Mouse (Mus musculus) heart, postnatal 0 days (tissue): ENCODE measurements at regions not wholly inside any gene's neighbourhood (a gene's known extent, or its start where the extent isn't known, plus 50 kb on each side); places are given as distances from the start of the nearest gene placed in this dataset.
"Not testable (repeated sequence)": the region's sequence is repeated elsewhere in the genome, so short reads cannot be mapped to it uniquely, and the experiment has no call there.

ENCODE experiments used
- ATAC-seq: fragments of 200-750 bp; cut with Nextera tagmentation; 2 replicates; pipeline ENCODE4 v1.8.0; 2017; ENCODE audit warnings: low read depth, moderate number of reproducible peaks, moderate library complexity; ENCODE audit not compliant: insufficient read depth
- DNase-seq: peaks from one replicate; pipeline ENCODE4 v3.0.0-alpha.2; 2016; ENCODE audit warnings: low spot score
- H3K27ac ChIP-seq: fragments of 300-500 bp; sonication (generic); 2 replicates; pipeline ENCODE4 v1.5.1; 2014; ENCODE audit warnings: low read depth, mild to moderate bottlenecking
- H3K27me3 ChIP-seq: fragments of 300-500 bp; sonication (generic); 2 replicates; pipeline ENCODE4 v1.6.1; 2014; ENCODE audit warnings: low read length, mixed read lengths; ENCODE audit not compliant: control insufficient read depth, insufficient read depth
- H3K36me3 ChIP-seq: fragments of 300-500 bp; sonication (generic); replicated peaks from 2 replicates; pipeline ENCODE4 v1.6.1; 2014; ENCODE audit warnings: low read length, mixed read lengths; ENCODE audit not compliant: control insufficient read depth, insufficient read depth
- H3K4me1 ChIP-seq: fragments of 300-500 bp; sonication (generic); 2 replicates; pipeline ENCODE4 v1.6.1; 2014; ENCODE audit warnings: antibody characterized with exemption; ENCODE audit not compliant: control insufficient read depth, insufficient read depth
- H3K4me2 ChIP-seq: fragments of 300-500 bp; sonication (generic); 2 replicates; pipeline ENCODE4 v1.6.1; 2014; ENCODE audit warnings: low read depth, mild to moderate bottlenecking, low read length, moderate library complexity
- H3K4me3 ChIP-seq: fragments of 300-500 bp; sonication (generic); 2 replicates; pipeline ENCODE4 v1.5.1; 2014; ENCODE audit warnings: low read depth, low read length
- H3K9ac ChIP-seq: fragments of 300-500 bp; sonication (generic); replicated peaks from 2 replicates; pipeline ENCODE4 v1.6.1; 2014; ENCODE audit warnings: low read depth, low read length, mixed read lengths
- H3K9me3 ChIP-seq: fragments of 300-500 bp; sonication (generic); replicated peaks from 2 replicates; pipeline ENCODE4 v1.6.1; 2016; ENCODE audit warnings: low read length; ENCODE audit not compliant: control insufficient read depth
- CTCF ChIP-seq: IDR thresholded peaks from 2 replicates; pipeline ENCODE4 v1.5.1; 2016; ENCODE audit warnings: antibody characterized with exemption, control low read depth, low read depth
- EP300 ChIP-seq: IDR thresholded peaks from 2 replicates; pipeline ENCODE4 v1.6.1; 2016; ENCODE audit warnings: antibody characterized with exemption, low read depth
- whole genome bisulfite sequencing: fragments of 180-500 bp; shearing (Covaris S2); extraction: QIAGEN DNeasy Blood & Tissue Kit; methylation state at CpG from one replicate; pipeline ENCODE4 v1.1.7; 2014; 5-methylcytosine and 5-hydroxymethylcytosine counted together

DNA sequence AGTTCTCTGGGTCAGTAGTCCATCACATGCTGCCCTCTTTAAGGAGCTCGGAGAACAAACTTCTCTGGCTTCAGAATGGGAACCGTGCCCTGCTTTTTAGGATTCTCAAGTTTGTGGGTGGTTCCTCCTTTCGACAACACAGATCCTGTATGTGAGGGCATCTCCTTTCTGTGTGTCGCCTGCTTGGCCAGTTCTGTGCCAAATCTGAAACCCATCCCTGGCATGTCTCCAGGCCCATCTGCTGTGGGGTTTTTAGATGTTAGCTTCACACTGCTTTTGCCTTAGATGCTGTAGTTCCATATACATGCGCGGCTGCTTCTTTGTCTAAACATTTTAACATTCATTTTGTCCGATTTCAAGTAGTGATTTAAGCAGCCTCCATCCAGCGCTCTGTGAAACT, 93.0 kb upstream of the Vldlr start:
- H3K4me1 ChIP-seq, result no peaks in the 10 kb centered on the region
- H3K4me3 ChIP-seq, result no peak overlapping the region
- no peak overlapping the region for H3K9ac ChIP-seq
- ATAC-seq (no peak), DNase-seq (no peak)
- no peak overlapping the region for H3K27ac ChIP-seq
- H3K36me3 ChIP-seq, result no peaks in the 10 kb centered on the region
- no peak overlapping the region for H3K4me2 ChIP-seq
- WGBS, result 91% methylated on average over 8 of the region's 8 CpGs
- TF ChIP-seq CTCF (no peak), EP300 (no peak)
- no peaks in the 10 kb centered on the region for H3K9me3 ChIP-seq
- H3K27me3 ChIP-seq, result no peaks in the 10 kb centered on the region

DNA sequence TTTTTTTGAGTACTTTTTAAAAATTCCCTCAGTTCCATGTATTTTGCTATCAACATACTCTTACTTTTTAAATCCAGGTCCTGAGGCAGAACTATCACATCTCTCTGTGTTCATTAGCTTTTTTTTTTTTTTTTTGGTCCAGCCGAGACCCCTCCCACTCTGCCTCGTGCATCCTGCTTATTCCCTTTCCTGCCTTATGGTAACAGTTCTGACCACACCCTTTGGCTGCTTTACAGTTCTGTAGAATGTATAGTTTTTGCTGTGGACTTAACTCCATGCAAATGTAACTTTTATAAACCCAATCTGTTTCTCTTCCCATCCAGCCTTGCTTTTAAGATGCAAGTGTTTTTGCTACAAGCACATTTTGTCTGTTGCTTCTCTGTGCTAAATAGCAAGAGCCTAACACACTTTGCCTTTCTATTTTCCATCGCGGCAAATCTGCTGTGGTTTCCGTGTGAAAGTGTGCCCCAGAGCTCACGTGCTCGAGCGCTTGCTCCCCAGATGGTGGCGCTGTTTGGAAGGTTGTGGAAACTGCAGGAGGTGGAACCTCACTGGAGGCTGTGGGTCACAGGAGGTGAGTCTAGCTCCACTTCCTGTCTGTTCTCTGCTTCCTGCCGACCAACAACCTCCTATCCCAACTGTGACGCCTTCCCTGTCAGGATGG, 92.3 kb upstream of the Vldlr start:
- Histone ChIP-seq H3K4me2 (no peak overlapping the region), H3K9me3 (no peaks in the 10 kb centered on the region), H3K4me1 (no peaks in the 10 kb centered on the region), H3K4me3 (no peak overlapping the region), H3K36me3 (no peaks in the 10 kb centered on the region), H3K27me3 (no peaks in the 10 kb centered on the region), H3K27ac (no peak overlapping the region), H3K9ac (no peak overlapping the region)
- ATAC-seq (peak; percentile 47; the same call in 1 of the 2 replicates), DNase-seq (peak; percentile 37)
- TF ChIP-seq EP300 (no peak), CTCF (peak; percentile 57)
- 54% methylated on average over 11 of the region's 11 CpGs for WGBS

DNA sequence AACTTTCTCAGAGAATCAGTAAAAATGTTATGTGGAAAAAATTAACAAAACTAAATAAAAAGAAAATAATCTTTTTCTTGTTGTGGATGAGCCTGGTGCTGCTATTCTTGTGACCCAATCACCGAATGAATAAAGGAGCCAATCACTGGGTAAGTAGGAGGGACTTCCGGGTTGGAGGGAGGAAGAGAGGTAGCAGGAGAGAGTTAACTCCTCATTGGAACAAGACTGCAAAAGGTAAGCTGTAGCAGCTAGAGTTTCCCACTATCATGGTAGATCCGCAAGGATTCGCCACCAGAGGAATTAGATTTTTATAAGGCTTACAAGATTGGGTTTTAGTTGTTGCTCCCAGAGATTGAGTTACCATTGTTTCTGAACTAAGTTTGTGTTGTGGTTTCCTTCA, 87.8 kb upstream of the Vldlr start:
- WGBS, result 92% methylated on average over 4 of the region's 4 CpGs
- H3K9ac ChIP-seq, H3K27me3 ChIP-seq, H3K4me2 ChIP-seq, H3K9me3 ChIP-seq, H3K4me1 ChIP-seq, ATAC-seq, DNase-seq, H3K4me3 ChIP-seq, H3K27ac ChIP-seq, H3K36me3 ChIP-seq: not testable (repeated sequence)

DNA sequence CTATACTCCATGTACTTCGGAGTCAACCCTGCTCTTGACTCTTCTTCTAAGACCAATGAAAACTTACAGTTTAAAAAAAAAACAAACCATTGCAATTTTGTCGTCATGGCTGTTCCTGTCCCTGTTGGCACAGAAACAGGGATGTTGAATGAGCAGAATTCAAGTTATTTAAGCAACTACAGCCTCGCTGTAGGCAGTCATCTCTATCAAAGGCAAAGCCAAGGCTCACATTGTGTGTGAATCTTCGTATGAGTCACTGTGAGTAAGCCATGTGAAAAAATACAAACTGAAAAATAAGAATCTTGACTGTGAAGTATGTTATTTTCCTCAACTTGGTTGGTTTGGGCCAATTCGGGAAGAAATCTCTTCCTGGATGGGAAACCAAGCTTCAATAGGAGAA, 81.9 kb upstream of the Vldlr start:
- Histone ChIP-seq H3K4me3 (no peak overlapping the region), H3K9ac (no peak overlapping the region), H3K4me1 (no peaks in the 10 kb centered on the region), H3K9me3 (no peaks in the 10 kb centered on the region), H3K36me3 (no peaks in the 10 kb centered on the region), H3K27ac (no peak overlapping the region), H3K27me3 (no peaks in the 10 kb centered on the region), H3K4me2 (no peak overlapping the region)
- 75% methylated on average over 5 of the region's 5 CpGs for WGBS
- TF ChIP-seq EP300 (no peak), CTCF (no peak)
- DNase-seq (no peak), ATAC-seq (no peak)

DNA sequence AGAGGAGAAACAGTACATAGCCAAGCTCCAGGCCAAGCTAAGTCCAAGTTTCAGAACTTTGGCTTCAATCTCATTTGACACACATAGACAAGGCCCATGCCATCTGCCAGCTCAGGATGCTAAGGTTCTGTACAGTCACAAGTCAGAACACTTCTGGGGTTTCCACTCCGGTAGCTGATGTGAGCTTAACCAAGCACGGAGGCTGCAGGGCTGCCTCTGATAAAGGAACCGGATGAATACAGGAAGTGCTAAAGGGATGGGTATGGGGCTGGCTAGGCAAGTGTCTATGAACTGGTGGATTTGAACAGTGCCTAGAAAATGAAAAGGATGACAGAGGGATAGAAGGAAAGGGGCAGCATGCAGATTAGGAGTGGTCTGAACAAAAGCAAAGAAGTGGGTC, 75.4 kb upstream of the Vldlr start:
- Histone ChIP-seq H3K9ac (no peak overlapping the region), H3K4me3 (no peak overlapping the region), H3K27ac (no peak overlapping the region), H3K9me3 (no peaks in the 10 kb centered on the region), H3K36me3 (no peaks in the 10 kb centered on the region), H3K27me3 (no peaks in the 10 kb centered on the region), H3K4me1 (no peaks in the 10 kb centered on the region), H3K4me2 (no peak overlapping the region)
- TF ChIP-seq EP300 (no peak), CTCF (no peak)
- ATAC-seq (no peak), DNase-seq (no peak)
- 50% methylated on average over 3 of the region's 3 CpGs for WGBS

DNA sequence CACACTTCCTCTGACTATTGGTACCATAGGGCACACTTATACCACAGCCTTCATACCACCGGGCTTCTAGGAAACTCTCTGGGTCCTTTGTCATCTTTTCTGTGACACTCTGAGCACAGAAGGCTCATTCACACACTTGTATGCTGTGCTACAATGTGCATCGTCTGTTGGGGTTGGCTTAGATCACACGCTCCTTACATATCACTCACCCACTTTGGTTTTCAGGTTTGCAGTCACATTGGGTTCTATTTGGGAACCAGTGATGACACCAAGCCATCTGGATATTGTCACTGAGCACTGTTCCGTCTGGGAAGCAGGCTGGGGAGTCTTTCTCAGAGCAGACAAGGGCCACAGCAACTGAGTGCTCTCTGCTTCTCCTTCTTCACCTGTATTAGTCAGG, 74.1 kb upstream of the Vldlr start:
- Histone ChIP-seq H3K4me2 (no peak overlapping the region), H3K9me3 (no peaks in the 10 kb centered on the region), H3K4me1 (no peaks in the 10 kb centered on the region), H3K36me3 (no peaks in the 10 kb centered on the region), H3K9ac (no peak overlapping the region), H3K27ac (no peak overlapping the region), H3K4me3 (no peak overlapping the region), H3K27me3 (no peaks in the 10 kb centered on the region)
- DNase-seq, result no peak
- no peak for TF ChIP-seq CTCF
- TF ChIP-seq EP300, result no peak
- 73% methylated on average over 4 of the region's 4 CpGs for WGBS
- ATAC-seq, result no peak
